Mouse (Mus musculus) erythroblast, adult 5-6 weeks (primary cell): ENCODE data around the gene Ptp4a2. TPM values are rescaled to one million over a fixed set of nuclear protein-coding genes. Genes with fewer than 3 reads are reported as not detected.
A peak's percentile ranks its signal among the peaks of the same experiment; 100 is the strongest.

Source experiments
- ATAC-seq: replicated peaks from 2 replicates; pipeline ENCODE4 v1.8.0; 2016; ENCODE audit warnings: moderate number of reproducible peaks, mild to moderate bottlenecking, moderate TSS enrichment, inconsistent platforms; ENCODE audit not compliant: poor library complexity, low FRiP score, severe bottlenecking
- total RNA-seq, 2 experiments: library from RNA; stranded (forward) in 1 of 2; stranded (reverse) in 1 of 2; fragments of 150-400 nt in 1 of 2; fragments of 200-764, 138-1000 nt in 1 of 2; gene quantifications; 2 replicates each; pipeline versions ENCODE4 v1.2.3 to v1.2.4; 2015 to 2017; ENCODE audit warnings: low replicate concordance in 2 of 2

Ptp4a2 gene
- total RNA-seq, 2 experiments from 2014 or later = 85.6 to 126 TPM

DNA sequence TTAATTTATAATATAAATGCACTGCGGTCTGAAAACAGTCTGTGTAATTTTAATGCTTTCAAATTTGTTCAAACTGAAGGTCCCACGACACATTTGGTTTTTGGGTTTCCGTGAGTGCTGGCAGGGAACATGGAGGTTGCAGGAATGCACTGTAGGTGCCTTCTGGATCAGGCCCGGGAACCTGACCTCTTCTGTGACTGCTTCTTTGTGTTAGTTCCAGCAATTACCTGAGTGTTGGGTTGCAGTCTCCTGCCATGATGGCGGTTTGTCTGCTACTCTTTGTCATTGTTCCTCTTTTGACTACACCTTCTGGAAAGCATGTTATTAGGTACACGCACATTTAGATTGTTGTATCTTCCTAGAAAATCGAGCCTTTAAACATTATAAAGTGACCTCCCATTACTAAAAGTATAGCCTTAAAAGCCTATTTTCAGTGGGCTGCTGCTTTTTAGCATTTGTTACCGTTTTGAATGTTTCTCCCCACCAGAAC lies 67.7 kb downstream of the Ptp4a2 start:
- no peak for ATAC-seq

DNA sequence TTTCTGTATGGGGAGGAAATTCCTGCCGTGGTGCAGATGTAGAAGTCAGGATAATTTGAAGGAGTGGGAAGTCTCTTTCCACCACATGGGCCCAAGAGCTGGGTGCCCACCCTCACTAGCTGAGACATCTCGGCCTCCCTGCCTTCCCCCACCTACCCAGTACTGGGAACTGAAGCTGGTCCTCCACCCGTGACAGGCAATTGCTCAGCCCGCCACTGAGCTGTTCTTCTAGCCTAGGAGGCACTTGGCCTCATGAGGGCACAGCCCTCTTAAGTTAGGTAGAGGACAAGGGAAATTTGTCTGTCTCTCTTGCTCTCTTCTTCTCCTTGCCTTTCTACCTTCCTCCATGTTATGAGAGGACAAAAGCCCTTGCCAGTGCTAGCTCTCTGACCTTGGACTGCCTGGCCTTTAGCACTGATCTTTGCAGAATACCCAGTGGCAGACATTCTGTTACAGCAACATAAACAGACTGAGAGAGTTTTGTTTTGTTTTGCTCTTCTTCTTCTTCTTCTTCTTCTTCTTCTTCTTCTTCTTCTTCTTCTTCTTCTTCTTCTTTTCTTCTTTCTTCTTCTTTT lies 68.3 kb downstream of the Ptp4a2 start:
- no peak for ATAC-seq

DNA sequence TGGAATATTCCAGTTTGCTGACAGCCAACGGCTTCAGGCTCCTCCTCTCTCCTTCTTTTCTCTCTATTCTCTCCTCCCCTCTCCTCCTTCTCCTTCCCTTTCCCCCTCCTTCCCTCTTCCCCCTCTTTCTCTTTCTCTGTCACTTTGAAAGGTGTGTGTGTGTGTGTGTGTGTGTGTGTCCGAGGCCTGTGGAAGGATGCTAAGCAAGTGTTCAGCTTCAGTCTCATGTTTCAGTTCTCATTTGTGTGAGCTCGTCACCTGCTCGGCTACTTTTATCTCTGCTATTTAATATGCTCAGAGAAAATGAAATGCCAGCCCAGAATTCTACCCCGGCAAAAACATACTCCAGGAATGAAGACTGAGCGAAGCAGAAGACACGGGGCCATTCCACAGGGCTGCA lies 69.6 kb downstream of the Ptp4a2 start:
- ATAC-seq = no peak

DNA sequence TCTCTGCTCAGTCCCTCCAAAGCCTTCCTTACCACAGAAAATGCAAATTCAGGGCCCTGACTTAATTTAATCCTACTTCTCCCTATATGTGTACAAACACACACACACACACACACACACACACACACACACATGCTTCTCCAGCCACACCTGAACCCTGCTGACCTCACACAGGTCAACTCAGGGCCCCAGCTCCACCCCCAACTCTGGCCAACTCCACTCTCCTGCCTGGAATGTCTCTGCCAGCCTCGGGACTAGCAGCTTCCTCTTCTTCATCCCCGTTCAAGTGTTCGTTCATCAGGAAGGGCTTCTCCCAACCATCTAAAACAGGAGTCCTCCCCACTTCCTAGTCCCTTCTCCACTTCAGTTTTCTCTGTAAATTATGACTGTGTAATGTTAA lies 70.6 kb downstream of the Ptp4a2 start:
- no peak for ATAC-seq

DNA sequence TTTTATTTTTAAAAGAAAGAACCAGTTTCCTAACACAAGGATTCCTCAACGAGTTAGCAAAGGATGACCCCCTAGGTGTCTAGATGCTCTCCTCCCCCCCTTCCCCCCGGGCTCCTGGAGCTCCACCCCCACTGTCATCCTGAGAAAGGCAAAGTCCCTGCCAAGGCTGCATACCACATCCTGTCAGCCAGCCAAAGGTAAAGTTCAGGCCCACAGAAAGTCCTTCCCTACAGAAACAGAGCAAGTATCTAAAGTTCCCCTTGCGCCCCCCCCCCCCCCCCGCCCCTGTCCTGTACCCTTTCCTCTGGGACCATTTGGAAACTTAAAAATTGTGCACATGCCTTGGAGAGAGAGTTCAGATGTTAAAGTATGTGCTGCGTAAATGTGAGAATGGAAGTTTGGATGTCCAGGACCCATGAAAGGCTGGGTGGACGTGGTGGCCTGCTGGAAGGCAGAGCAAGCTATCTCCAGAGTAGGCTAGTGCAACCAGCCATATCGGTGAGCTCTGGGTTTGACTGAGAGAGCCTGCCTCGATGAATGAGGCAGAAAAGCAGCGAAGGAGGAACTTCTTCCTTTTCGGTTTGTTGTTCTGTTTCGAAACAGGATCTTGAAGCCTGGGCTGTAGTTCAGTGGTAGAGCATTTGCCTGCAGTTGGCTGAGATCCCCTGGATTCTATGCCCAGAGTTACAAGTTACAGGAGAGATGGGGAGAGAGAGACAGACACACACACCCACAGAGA lies 71.7 kb downstream of the Ptp4a2 start:
- ATAC-seq = no peak

DNA sequence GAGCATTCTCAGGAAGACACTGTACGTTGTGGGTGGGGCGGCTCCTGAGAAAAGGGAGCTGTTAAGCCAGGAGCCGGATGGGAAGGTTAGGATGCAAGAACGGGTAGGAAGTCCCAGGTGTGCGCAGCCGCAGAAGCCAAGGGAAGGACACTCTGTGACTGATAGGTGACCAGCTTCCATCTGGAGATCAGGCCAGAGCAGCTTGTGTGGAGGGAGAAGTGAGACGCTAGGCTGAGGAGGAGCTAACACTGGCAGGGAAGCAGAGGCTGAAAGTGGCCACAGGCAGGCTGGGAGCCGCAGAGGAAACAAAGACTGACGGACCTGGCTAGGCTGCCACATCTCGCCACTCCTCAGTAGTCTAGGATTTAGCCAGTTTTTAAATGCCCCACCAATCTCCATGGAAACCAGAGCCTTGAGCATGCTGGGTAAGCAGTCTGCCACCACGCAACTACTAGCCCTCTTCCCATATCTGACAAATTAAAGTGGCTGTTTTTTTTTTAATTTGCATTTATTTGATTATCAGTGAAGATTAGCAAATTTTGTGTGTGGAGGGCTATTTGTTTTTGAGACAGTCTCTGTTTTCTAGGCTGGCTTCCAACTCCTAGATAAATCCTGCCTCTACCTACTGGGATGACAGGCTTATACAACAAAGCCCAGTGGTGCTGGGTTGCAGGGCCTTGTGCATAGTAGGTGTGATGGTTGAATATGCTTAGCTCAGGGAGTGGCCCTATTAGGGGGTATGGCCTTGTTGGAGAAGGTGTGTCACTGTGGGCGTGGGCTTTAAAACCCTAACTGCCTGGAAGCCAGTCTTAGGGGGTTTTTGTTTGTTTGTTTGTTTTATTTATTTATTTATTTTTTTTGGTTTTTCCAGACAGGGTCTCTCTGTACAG lies 73.3 kb downstream of the Ptp4a2 start:
- no peak; the same call in 1 of the 2 replicates for ATAC-seq

DNA sequence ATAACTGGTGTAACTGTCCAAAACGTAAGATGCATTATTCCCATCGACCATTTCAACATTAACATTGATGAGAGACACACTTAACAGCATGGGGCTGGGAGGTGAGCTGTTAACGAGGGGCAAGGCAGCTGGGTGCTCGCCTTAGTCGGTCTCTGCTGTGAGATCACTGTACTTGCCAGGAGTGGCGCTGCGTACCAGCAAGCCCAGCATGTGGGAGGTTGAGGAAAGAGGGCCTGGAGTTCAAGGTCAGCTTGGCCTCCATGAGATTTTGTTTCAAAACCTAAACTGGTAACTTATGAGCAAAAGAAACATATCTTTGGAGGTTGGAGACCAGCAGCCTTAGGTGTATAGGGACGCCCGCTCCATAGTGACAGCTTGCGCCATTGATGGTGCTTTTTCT lies 78.6 kb downstream of the Ptp4a2 start:
- no peak for ATAC-seq

DNA sequence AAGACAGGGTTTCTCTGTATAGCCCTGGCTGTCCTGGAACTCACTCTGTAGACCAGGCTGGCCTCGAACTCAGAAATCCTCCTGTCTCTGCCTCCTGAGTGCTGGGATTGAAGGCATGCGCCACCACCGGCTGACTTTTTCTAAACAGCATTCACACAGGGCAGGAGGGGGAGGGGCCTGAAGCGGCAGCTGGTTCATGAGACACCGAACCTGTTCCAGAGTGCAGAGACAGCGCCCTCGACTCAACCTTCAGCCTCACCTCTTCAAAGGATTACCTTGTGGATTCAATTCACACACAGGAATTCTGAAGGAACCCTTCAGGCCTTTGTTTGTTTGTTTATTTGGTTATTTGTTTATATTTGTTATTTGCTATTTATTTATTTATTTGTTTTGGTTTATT lies 79.1 kb downstream of the Ptp4a2 start:
- ATAC-seq = no peak

DNA sequence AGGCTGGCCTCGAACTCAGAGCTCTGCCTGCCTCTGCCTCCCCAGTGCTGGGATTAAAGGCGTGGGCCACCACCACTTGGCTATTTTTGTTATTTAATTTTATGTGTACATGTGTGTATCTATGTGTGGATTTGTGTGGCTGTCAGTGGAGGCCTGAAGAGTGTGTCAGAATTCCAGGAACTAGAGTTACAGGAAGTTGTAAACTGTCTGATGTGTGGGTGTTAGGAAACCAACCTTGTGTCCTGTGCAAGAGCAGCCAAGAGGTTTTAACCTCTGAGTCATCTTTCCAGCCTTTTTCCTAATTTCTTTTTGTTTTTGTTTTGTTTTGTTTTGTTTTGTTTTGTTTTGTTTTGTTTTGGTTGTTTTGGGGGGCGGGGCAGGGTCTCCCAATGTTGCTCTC lies 83.8 kb downstream of the Ptp4a2 start:
- ATAC-seq = no peak

DNA sequence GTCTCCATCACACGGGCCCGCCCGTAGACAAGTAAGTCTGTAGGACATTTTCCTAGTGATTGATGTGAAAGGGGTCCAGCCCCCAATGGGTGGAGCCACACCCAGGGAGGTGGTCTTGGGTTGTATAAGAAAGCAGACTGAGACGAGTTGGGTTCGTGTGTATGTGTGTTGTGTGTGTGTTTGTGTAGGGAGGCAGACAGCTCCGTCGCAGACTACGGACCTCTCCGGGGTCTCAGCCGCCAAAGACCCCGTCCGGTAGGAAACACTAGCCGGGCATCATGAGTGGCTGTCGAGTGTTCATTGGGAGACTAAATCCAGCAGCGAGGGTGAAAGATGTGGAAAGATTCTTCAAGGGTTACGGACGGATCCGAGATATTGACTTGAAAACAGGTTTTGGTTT lies 87.8 kb downstream of the Ptp4a2 start:
- 0 out of 2 replicates have a peak, but pooled peaks have one; percentile 54 for ATAC-seq

Other genes with a start within 250 kb of the Ptp4a2 start
- gene Lck, start 237.6 kb upstream of the Ptp4a2 start, total RNA-seq (2015; ENCODE audit: low replicate concordance) = 2.9 TPM in 1 of 2 replicates, not detected in the other
- gene Lck, start 237.6 kb upstream of the Ptp4a2 start, total RNA-seq (2017; ENCODE audit: low replicate concordance) = 4.3 and 6.1 TPM in 2 replicates
- not detected in 2 replicates for gene Fam167b, start 232.7 kb upstream of the Ptp4a2 start, total RNA-seq (2015; ENCODE audit: low replicate concordance)
- not detected in 2 replicates for gene Fam167b, start 232.7 kb upstream of the Ptp4a2 start, total RNA-seq (2017; ENCODE audit: low replicate concordance)
- gene Eif3i, start 210.6 kb upstream of the Ptp4a2 start, total RNA-seq (2015; ENCODE audit: low replicate concordance) = 92.8 and 113 TPM in 2 replicates
- gene Eif3i, start 210.6 kb upstream of the Ptp4a2 start, total RNA-seq (2017; ENCODE audit: low replicate concordance) = 50.9 and 56.7 TPM in 2 replicates
- 37.9 and 60.8 TPM in 2 replicates for gene Tmem234, start 210.6 kb upstream of the Ptp4a2 start, total RNA-seq (2015; ENCODE audit: low replicate concordance)
- 82.2 and 119 TPM in 2 replicates for gene Tmem234, start 210.6 kb upstream of the Ptp4a2 start, total RNA-seq (2017; ENCODE audit: low replicate concordance)
- gene Dcdc2b, start 197.0 kb upstream of the Ptp4a2 start, total RNA-seq (2015; ENCODE audit: low replicate concordance) = not detected in 2 replicates
- not detected in 2 replicates for gene Dcdc2b, start 197.0 kb upstream of the Ptp4a2 start, total RNA-seq (2017; ENCODE audit: low replicate concordance)
- gene Iqcc, start 192.1 kb upstream of the Ptp4a2 start, total RNA-seq (2015; ENCODE audit: low replicate concordance) = 1.7 and 2.7 TPM in 2 replicates
- gene Iqcc, start 192.1 kb upstream of the Ptp4a2 start, total RNA-seq (2017; ENCODE audit: low replicate concordance) = 0.98 and 2.6 TPM in 2 replicates
- gene Ccdc28b, start 187.3 kb upstream of the Ptp4a2 start, total RNA-seq (2015; ENCODE audit: low replicate concordance) = 2.1 and 22.4 TPM in 2 replicates
- 5.2 and 11.7 TPM in 2 replicates for gene Ccdc28b, start 187.3 kb upstream of the Ptp4a2 start, total RNA-seq (2017; ENCODE audit: low replicate concordance)
- 6.7 and 10.0 TPM in 2 replicates for gene Txlna, start 170.2 kb upstream of the Ptp4a2 start, total RNA-seq (2015; ENCODE audit: low replicate concordance)
- 11.3 and 20.8 TPM in 2 replicates for gene Txlna, start 170.2 kb upstream of the Ptp4a2 start, total RNA-seq (2017; ENCODE audit: low replicate concordance)
- 7.9 and 11.9 TPM in 2 replicates for gene Kpna6, start 138.5 kb upstream of the Ptp4a2 start, total RNA-seq (2015; ENCODE audit: low replicate concordance)
- 7.6 and 10.3 TPM in 2 replicates for gene Kpna6, start 138.5 kb upstream of the Ptp4a2 start, total RNA-seq (2017; ENCODE audit: low replicate concordance)
- 6.3 and 14.4 TPM in 2 replicates for gene Tmem39b, start 114.4 kb upstream of the Ptp4a2 start, total RNA-seq (2015; ENCODE audit: low replicate concordance)
- gene Tmem39b, start 114.4 kb upstream of the Ptp4a2 start, total RNA-seq (2017; ENCODE audit: low replicate concordance) = 0.28 and 0.68 TPM in 2 replicates
- 20.9 and 26.3 TPM in 2 replicates for gene Khdrbs1, start 68.9 kb upstream of the Ptp4a2 start, total RNA-seq (2015; ENCODE audit: low replicate concordance)
- gene Khdrbs1, start 68.9 kb upstream of the Ptp4a2 start, total RNA-seq (2017; ENCODE audit: low replicate concordance) = 20.2 and 24.3 TPM in 2 replicates
- gene Spocd1, start 118.0 kb downstream of the Ptp4a2 start, total RNA-seq (2015; ENCODE audit: low replicate concordance) = not detected in 2 replicates
- not detected in 2 replicates for gene Spocd1, start 118.0 kb downstream of the Ptp4a2 start, total RNA-seq (2017; ENCODE audit: low replicate concordance)
- not detected in 2 replicates for gene Adgrb2, start 173.7 kb downstream of the Ptp4a2 start, total RNA-seq (2015; ENCODE audit: low replicate concordance)
- gene Adgrb2, start 173.7 kb downstream of the Ptp4a2 start, total RNA-seq (2017; ENCODE audit: low replicate concordance) = not detected in 2 replicates
- not detected in 2 replicates for gene Col16a1, start 236.6 kb downstream of the Ptp4a2 start, total RNA-seq (2015; ENCODE audit: low replicate concordance)
- gene Col16a1, start 236.6 kb downstream of the Ptp4a2 start, total RNA-seq (2017; ENCODE audit: low replicate concordance) = 0.14 TPM in 1 of 2 replicates, not detected in the other